Mouse (Mus musculus): ENCODE data around the gene Zfp692. TPM values are rescaled to one million over a fixed set of nuclear protein-coding genes. Genes with fewer than 3 reads are reported as not detected.
A peak's percentile ranks its signal among the peaks of the same experiment; 100 is the strongest.

Zfp692 gene
- total RNA-seq, 2 experiments from 2014 or later = 29.2 to 30.9 TPM

GRCm38 (mm10) chr11:58316768-58317390, 10.0 kb downstream of the Zfp692 start:
- DNase-seq (ENCODE audit: low spot score in 2 of 2) = no peak
- Histone ChIP-seq H3K4me3 (no peak overlapping the region), H3K27ac (no peak overlapping the region)
- TF ChIP-seq CTCF (conservative IDR thresholded peaks at IDR 0.05) = no peak

- peak; percentile 95 to 96 for DNase-seq (ENCODE audit: low spot score in 2 of 2)
- no peak for TF ChIP-seq CTCF (conservative IDR thresholded peaks at IDR 0.05)
- Histone ChIP-seq H3K27ac (peak overlapping the region; percentile 98), H3K4me3 (peak overlapping the region; percentile 61)
Observed at GRCm38 (mm10) chr11:58322824-58323569, 16.1 kb downstream of the Zfp692 start.

DNA sequence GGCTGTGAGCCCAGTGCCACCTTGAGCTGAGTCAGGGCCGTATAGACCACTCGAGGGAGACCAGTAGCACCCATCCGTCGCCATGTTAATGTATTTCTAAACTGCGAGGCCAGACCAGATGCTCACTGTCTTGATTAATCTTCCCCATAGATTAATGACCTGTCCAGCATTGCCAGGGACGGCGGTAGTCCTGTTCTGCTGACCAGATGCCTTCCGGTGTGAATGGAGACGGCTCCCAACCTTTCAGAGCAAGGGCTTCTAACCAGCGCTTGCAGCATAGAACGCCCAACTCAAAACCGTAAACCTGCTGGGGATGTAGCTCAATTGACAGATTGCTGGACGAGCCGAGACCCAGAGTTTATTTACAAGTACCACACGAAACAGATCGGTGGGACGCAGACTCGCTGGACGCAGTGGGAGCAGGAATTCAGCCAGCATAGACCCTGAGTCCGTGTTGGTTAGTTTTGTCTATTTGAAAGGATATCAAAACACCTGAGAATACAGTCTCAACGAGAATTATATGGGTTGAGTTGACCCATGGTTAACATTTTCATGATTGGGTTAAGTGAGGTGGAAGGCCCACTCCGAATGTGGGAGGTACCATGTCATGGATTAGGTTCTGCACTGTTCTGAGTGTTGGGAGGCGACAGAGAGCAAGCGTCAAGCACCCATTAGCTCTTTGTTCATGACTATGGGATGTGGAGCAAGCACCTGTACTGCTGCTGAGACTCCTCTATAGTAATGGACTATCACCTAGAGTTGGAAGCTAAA, 16.9 kb downstream of the Zfp692 start:
- peak overlapping the region; percentile 61 for H3K4me3 ChIP-seq
- no peak for DNase-seq (ENCODE audit: low spot score in 2 of 2)
- 0 out of 2 replicates have a peak, but pooled peaks have one; percentile 16 for TF ChIP-seq CTCF (conservative IDR thresholded peaks at IDR 0.05)
- peak overlapping the region; percentile 98 for H3K27ac ChIP-seq

GRCm38 (mm10) chr11:58324614-58325229, 17.9 kb downstream of the Zfp692 start:
- H3K27ac ChIP-seq = no peak overlapping the region
- no peak for DNase-seq (ENCODE audit: low spot score in 2 of 2)
- no peak for TF ChIP-seq CTCF (conservative IDR thresholded peaks at IDR 0.05)
- no peak overlapping the region for H3K4me3 ChIP-seq

- Histone ChIP-seq H3K4me3 (no peak overlapping the region), H3K27ac (no peak overlapping the region)
- peak; percentile 64 for TF ChIP-seq CTCF (conservative IDR thresholded peaks at IDR 0.05)
- DNase-seq (ENCODE audit: low spot score in 2 of 2) = no peak
Observed at GRCm38 (mm10) chr11:58326781-58327180, 19.9 kb downstream of the Zfp692 start.

- no peak; the same call in 1 of the 2 replicates for TF ChIP-seq CTCF (conservative IDR thresholded peaks at IDR 0.05)
- Histone ChIP-seq H3K4me3 (peak overlapping the region; percentile 70), H3K27ac (peak overlapping the region; percentile 98)
- no peak for DNase-seq (ENCODE audit: low spot score in 2 of 2)
Observed at GRCm38 (mm10) chr11:58329906-58330275, 23.0 kb downstream of the Zfp692 start.

DNA sequence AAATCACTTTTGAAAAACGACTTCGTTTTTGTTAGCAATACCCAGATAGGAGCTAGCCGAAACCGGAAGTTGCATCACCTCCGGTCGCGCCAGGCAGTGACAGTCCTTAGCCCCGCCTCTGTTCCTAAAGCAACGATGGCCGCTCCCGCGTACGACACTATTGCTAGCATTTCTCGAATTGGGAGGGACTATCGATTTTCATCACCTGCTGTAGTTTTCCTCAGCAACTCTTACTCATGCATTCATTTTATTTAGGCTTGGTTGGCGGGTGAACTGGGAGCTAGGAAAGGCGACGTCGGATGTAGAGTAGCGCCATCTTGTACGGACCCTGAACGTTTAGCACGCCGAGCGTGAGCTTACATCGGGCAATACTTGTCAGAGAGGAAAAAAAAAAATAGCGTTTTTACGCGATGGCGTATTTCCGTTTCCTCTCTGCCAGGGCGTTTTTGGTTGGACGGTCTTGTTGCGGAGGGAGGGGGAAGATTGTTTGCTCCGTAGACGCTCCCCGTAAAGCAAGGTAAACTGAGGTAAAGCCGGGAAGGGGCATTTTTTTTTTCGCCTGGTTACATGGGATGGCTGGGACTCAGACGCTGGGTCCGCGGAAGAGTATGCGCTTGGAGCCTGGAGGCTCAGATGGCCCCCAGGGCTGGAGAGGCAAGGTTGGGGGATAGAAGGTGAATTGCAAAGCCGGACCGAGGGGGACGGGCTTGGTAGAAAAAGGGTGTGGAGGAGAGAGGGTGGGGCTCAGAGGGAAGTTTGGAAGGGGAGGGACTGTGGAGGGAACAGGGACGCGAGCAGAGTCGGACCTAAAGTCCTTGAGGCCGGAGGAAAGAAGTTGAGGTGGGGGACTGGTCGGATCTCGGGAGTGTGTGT, 23.6 kb downstream of the Zfp692 start, which contains the start of the genes Zfp672 and Sh3bp5l:
TSS of gene Zfp672 (minus strand) at position 64 of the 873 bp plus-strand sequence.
TSS of gene Sh3bp5l (plus strand) at position 449 of the 873 bp plus-strand sequence.
- Histone ChIP-seq H3K27ac (peak within 1 kb of the TSS; percentile 98), H3K4me3 (peak within 1 kb of the TSS; percentile 70)
- no peak; the same call in 1 of the 2 replicates for TF ChIP-seq CTCF (conservative IDR thresholded peaks at IDR 0.05)
- peak; percentile 89 to 96 for DNase-seq (ENCODE audit: low spot score in 2 of 2)

DNA sequence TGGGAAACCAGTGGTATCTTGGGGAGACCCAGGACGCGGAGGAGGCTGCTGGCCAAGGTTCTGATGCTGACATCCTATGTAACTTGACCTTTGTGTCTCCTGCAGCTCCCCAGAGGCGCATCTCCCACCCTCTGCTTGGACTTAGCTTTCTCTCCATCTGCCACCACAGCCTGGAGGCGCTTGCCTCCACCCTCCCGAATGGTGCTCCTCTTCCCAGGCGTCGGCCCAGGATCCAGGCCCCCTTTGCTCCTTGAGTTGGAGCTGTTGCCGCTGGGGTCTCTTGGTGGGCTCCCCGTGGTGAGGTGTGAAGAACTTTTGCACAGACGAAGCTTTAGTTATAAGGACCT, 24.3 kb downstream of the Zfp692 start:
- no peak for TF ChIP-seq CTCF (conservative IDR thresholded peaks at IDR 0.05)
- no peak for DNase-seq (ENCODE audit: low spot score in 2 of 2)
- H3K4me3 ChIP-seq = peak overlapping the region; percentile 70
- peak overlapping the region; percentile 98 for H3K27ac ChIP-seq

DNA sequence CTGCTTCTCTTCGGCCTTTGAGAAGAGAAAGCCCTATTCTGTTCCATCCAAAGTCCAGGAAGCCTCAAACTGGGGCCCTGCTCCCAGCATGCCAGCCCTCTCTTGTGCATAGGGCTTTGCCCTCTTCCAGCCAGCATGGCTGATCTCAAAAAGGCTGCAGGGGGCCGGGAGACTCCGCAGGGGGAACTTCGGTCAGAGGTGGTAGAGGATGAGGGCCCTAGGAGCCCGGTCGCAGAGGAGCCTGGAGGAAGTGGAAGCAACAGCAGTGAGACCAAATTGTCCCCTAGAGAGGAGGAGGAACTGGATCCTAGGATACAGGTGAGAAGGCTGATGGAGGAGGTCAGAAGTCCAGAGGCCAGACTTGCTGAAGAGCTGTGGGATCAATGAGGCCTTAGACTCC, 24.7 kb downstream of the Zfp692 start:
- no peak for DNase-seq (ENCODE audit: low spot score in 2 of 2)
- Histone ChIP-seq H3K27ac (no peak overlapping the region), H3K4me3 (peak overlapping the region; percentile 70)
- TF ChIP-seq CTCF (conservative IDR thresholded peaks at IDR 0.05) = no peak

- no peak for DNase-seq (ENCODE audit: low spot score in 2 of 2)
- H3K4me3 ChIP-seq = no peak overlapping the region
- no peak overlapping the region for H3K27ac ChIP-seq
- TF ChIP-seq CTCF (conservative IDR thresholded peaks at IDR 0.05) = no peak
Observed at GRCm38 (mm10) chr11:58334746-58335145, 27.9 kb downstream of the Zfp692 start.

- Histone ChIP-seq H3K4me3 (no peak overlapping the region), H3K27ac (no peak overlapping the region)
- TF ChIP-seq CTCF (conservative IDR thresholded peaks at IDR 0.05) = no peak
- DNase-seq (ENCODE audit: low spot score in 2 of 2) = no peak
Observed at GRCm38 (mm10) chr11:58346745-58347144, 39.9 kb downstream of the Zfp692 start.

GRCm38 (mm10) chr11:58350628-58351027, 43.8 kb downstream of the Zfp692 start:
- peak; percentile 62 for TF ChIP-seq CTCF (conservative IDR thresholded peaks at IDR 0.05)
- H3K27ac ChIP-seq = no peak overlapping the region
- DNase-seq (ENCODE audit: low spot score in 2 of 2) = no peak
- no peak overlapping the region for H3K4me3 ChIP-seq
